Mouse (Mus musculus) layer of hippocampus, adult 18-20 months (tissue): ENCODE results near the gene Gm10799. TPM values are rescaled to one million over a fixed set of nuclear protein-coding genes. Genes with fewer than 3 reads are reported as not detected.
"Not testable (repeated sequence)": the region's sequence is repeated elsewhere in the genome, so short reads cannot be mapped to it uniquely, and the experiment has no call there.

Experiments
- DNase-seq, 2 experiments: peaks; one replicate each; pipeline ENCODE4 v3.0.0; 2022; ENCODE audit warnings: low spot score in 2 of 2
- total RNA-seq, 2 experiments: library from RNA; stranded (reverse); gene quantifications; 2 replicates each; pipeline ENCODE4 v1.2.3; 2021

The Gm10799 gene
- total RNA-seq, 2 experiments from 2014 or later, result not detected

DNA sequence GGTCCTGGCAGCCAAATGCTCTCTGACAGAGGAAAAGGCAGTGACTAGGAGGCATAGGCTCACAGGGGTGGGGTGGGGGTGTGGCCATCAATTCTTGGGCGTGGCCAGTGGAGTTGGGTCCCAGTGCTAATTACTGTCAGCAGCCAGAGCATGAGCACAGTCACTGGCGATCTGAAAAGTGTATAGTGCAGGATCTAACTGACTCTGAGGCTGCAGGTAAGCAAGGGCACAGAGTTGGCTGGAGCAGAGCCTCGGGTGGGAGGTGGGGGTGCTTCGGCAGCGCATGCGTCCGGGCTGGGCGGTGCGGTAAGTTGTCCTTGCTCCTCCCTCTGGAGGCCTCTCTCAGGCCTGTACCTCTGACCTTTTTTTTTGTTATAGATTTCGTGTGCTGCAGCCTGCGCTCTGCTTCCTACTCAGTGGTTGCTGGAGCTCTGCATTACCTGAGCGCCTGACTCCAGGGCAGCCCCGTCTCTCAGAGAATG lies 1.4 kb upstream of the Gm10799 start, which contains the start of gene Cd59b:
Gene Cd59b, plus strand, starts transcription at position 146 of the 482 bp plus-strand sequence.
- DNase-seq, result peak in 1 of 2 experiments; percentile 20

DNA sequence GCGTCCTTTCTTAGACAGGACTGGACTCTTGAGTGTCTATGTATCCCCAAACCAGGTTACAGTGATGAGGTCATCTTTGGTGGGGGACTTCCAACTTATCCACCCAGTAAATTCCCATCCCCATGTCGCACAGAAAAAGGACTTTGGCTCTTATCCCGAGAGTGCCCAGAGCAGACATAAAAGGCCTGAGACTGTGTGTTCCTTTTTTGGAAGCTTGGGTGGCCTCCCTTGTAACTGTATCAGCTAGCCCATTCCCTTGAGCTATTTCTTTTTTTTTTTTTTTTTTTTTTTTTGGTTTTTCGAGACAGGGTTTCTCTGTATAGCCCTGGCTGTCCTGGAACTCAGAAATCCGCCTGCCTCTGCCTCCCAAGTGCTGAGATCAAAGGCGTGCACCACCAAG lies 2.8 kb downstream of the Gm10799 start, which contains the start of gene Gm10912:
Gene Gm10912, plus strand, starts transcription at position 301 of the 400 bp plus-strand sequence.
- DNase-seq, result not testable (repeated sequence)

DNA sequence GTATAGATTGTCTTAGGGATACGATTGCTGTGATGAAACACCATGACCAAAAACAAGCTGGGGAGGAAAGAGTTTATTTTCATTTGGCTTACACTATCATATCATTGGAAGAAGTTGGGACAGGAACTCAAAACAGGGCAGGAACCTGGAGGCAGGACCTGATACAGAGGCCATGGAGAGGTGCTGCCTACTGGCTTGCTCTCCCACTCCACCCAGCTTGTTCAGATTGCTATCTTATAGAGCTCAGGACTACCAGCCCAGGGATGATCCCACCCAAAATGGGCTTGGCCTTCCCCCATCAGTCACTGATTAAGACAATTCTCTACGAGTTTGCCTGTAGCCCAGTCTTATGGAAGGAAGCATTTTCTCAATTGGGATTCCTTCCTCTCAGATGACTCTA lies 4.2 kb downstream of the Gm10799 start:
- no peak for DNase-seq

DNA sequence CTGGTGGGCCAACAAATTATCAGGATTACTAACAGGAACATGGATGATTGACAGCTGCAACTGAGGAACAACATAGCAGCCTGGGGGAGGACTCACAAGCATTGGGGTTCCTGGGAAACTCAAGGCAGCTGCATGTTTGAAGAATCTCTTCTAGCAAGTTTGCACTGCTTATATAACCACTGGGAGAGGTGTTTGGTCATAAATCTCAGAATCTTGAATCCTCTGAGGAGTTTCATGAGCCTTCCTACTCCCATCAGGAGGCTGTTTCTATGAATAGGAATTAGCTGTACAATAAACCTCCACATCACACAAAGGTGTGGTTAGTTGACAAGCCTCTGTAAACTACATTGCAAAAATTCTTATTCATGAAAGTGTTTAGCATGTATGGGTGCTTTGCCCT lies 5.7 kb downstream of the Gm10799 start:
- DNase-seq, result no peak

DNA sequence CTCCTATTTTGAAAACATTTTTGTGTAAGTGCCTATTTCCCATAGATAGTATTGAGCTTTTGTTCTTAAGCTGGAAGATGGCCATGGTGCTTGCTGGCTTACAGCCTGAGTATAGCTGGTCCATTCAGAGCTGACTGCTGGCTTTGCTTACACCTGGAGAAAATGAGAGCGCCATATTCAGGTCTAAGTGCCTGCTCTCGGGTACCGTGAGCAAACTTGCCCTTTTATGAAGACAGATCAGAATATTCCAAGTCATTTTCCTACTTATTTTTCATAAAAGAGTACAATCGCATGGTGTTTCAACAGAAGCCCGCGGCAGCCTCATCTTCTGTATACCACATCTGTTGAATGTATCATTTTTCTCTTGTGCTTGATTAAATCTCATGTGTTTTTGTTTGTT lies 7.4 kb downstream of the Gm10799 start:
- DNase-seq, result no peak

DNA sequence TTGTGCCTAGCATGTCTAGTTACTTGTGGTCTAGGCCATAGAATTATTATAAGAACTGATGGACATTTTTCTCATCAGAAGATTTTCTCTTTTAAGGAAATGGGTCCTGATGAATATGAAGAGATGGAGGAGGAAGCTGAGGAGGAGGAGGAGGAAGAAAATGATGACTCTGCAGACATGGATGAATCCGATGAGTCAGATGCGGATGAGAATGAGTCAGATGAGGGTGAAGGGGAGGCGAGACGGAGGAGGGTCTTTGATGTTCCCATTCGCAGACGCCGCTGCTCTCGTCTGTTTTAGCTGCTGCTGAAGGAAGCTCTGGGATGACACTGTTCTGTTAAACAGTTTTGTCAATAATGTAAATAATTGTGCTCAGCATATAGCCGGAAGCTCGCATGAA lies 8.6 kb downstream of the Gm10799 start:
- no peak for DNase-seq

DNA sequence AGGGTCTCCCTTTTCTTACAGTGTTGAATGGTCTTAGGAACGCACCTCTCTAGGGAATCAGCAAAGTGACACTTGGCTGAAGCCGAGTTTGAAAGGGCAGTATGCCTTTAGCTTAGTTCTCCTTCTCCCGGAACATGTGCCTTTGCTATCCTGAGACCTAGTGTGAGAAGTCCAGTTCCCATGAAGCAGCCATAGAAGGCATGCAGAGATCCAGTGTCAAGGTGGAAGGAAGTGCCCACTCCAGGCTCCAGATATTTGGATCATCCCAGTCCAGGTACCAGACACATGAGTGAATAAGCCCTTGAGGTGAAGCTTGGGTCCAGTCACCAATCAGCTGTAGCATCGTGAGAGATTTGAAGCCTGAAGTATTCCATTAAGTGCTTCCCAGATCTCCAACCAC lies 9.4 kb downstream of the Gm10799 start:
- DNase-seq, result no peak

DNA sequence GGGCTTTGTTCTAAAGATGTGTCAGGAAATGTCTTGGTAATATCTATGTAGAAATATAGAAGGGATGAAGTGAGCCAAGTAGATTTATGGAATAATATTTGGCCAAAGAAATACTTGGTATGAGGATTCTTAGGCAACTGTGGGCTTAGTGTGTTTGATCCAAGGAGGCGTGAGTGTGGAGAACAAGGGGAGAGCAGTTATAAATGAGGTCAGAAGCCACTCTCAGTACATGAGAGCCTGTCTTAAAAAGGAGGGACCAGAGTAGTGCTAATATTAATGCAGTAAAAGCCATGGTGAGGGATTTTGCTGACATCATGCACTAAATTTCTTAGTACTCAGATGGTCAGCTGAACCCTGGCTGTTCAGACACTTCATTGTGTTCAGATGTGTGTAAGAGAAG lies 10.0 kb downstream of the Gm10799 start:
- no peak for DNase-seq

DNA sequence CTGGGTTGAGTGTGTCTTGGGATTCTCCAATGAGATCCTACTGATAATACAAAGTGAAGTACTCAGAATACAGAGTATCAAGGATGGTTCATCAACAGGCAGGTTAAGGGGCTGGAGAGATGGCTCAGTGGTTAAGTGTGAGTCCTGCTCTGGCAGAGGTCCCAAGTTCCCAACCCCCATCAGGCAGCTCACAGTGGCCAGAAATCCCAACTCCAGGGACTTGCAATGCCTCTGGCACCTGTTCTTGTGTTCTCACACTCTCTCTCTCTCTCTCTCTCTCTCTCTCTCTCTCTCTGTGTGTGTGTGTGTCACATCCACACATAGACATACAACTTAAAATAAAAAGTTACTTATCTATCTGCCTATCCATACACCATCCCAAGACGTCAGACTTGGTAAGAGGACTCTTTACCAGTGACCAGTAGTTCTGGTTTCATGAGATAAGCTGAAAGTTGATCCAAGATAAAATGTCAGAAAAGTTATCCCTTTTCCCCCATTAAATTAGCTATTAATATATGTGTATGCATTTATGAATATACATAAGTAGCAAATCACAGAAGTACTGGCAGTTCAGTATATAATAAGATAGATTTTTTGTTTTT lies 23.8 kb downstream of the Gm10799 start:
- no peak for DNase-seq

DNA sequence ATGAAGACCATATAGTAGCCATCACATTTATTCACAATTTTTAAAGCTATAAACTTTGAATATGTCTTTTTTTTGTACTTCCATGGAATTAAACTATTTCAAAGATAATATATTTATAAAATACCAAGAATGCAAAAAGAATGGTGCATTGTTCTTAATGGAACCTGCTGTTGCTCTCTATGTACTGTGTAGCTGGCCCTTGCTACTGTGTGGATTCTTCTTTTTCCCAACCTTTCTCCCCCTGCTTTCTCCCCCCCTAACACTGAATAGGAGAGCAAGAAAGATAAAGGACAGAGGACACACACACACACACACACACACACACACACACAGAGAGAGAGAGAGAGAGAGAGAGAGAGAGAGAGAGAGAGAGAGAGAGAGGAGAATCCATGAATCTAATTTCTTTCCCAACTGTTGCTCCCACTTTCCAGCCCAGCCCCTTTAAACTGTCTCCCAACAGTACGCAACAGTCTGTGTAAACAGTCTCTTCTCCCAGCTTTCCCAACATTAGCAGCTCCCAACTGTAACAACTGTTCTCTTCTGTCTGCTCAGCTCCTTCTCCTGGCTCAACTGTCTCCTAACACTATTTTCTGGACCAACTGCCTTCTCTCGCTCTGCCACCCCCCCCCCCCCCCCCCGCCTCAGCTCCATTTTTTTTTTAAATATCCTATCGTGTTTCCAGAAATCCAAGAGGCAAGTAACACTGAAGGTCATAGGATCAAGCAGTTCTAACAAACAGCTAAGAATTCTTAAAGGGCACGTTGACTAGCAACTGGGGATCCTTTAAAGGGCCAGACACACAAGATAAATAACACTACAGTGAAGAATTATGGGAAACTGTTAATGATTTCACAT lies 24.5 kb downstream of the Gm10799 start:
- DNase-seq, result no peak

DNA sequence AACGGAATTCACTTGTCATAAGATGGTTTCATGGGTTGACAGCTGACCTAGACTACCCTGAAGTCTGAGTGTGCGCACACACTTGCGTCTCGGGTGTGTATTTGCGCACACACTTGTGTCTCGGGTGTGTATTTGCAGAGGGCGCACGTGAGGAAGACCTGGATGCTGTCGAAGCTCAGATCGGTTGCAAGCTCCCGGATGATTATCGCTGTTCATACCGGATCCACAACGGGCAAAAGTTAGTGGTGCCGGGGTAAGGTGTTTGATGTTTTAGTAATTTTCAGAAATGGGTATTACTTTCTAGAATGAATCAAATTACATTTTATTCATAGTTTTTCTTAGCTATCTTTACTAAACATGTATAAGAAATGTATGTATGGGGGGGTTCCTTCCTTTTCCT lies 25.6 kb downstream of the Gm10799 start:
- DNase-seq, result no peak

DNA sequence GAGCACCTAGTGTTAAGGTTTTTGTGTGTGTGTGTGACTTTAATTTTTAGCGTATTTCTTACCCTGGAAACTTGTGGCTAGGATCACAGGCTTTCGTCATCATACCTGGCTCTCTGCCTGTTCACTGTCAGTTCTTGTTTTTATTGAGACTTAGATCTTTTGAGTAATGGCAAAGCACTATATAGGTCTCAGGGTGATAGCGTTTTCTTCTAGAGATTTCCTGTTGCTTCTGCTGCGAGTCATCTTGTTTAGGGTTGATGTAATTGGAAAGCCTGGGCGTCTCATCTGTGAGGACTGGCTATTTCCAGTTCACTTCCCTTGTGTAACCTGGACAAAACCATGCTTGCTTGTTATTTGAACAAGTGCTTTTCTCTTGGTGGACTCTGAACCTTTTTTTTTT lies 26.7 kb downstream of the Gm10799 start:
- no peak for DNase-seq

DNA sequence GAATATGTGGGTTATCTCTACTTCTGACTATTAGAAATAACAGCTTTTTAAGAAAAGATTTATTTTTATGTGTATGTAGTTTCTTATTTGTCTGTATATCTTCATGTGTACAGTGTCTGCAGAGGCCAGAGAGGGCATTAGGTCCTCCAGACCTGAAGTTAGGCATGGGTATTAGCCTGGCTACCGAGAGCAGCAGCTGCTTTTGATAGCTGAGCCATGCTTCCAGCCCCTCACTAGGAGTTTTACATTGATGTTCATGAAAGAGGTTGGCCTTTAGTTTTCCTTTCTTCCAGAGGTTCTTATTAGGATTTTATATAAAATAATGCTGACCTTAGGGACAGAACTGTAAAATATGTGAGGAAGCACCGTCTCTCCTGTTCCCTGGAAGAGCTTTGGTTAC lies 30.1 kb downstream of the Gm10799 start:
- DNase-seq, result no peak

DNA sequence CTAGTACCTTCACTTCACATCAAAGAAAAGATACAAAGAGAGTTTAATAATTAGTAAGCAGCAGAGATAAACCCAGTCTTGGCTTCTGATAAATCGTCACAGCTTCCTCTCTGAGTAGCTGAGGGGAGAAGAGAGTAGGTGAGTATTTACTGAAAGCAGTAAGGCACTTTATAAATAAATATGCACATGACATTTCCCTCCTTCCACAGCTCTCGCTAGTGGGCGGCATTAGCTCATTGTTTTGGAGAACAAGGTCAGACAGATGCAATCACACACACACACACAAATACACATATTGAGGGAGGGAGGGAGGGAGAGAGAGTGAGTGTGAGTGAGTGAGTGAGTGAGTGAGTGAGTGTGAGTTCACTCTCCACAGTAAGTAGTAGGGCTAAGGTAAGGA lies 32.0 kb downstream of the Gm10799 start:
- no peak for DNase-seq

DNA sequence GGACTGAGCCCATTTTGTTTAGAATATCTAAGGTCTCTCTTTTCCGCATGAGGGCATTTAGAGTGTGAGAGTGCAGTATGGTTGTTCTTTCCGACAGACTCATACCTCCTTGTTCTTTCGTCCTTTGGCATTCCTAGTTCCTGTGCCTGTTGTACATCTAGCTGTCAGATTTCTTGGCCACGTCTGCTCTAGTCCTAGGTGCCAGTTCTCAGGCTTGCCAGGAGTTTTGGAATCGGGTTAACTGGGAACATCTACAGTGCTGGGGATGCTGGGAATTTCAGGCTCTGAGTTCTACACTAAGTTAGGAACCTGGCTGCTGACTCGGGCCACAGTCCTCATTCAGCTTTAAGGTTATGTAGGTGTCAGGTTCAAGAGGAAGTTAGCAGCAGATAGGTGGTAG lies 32.8 kb downstream of the Gm10799 start:
- no peak for DNase-seq

DNA sequence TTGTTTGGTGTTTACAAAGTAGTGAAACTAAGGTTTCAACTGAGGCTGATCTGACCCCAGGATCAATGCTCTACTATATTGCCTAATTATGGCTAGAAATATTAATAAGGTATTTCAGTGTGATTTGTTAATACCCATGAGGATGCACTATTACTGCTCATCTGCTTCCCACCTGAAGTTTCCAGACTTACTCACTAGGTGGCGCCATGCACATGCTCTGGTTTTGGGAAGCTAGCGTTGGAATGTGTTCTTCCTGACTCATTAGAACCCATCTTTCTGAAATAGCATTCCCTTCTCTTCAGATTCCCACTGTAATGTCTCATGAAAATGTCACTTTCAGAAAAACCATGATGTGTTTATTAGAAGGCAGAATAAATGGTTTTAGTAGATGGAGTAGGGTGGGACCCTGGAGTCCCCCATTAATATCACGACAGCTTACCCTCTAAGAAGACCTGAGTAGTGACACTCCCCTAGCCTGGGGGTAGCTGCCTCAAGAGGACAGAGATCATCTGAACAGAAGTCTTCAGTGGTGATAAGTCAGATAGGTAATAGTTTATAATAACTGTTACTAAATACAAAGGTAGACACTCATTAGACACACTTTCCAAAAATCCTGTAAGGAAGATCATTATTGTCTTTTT lies 33.4 kb downstream of the Gm10799 start:
- peak; percentile 64 to 86 for DNase-seq

DNA sequence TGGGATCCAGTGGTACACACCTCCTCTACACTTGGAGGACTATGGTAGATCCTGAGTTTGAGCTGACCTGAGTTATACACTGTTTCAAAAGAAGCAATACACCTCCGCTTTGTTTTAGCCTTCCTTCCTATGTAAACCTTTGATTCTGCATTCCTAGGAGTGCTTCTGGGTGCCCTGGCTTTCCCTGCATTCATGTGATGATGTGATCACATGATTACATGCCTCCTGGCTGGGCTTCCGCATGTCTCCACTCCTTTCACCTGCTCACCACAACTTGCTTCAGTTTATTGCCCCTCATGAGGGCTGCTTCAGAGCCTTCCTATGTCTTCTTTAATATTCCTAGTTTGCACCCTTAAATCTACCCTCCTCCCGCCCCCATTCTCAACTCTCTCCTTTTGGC lies 36.3 kb downstream of the Gm10799 start:
- no peak for DNase-seq

DNA sequence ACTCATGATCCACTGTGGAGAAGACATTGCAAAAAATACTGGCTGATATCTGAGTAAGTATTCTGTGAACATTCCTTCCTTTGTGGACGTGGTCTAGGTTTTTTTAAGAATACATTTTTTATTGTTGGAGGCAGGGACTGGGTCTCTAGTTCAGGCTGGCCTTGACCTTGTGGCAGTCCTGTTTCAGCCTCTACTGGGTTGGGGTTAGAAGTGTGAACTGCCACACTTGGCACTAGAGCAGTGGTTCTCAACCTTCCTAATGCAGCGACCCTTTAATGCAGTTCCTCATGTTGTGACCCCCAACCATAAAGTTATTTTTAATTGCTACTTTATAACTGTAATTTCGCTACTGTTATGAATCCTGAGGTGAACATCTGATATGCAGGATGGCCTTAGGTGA lies 38.0 kb downstream of the Gm10799 start:
- DNase-seq, result no peak

DNA sequence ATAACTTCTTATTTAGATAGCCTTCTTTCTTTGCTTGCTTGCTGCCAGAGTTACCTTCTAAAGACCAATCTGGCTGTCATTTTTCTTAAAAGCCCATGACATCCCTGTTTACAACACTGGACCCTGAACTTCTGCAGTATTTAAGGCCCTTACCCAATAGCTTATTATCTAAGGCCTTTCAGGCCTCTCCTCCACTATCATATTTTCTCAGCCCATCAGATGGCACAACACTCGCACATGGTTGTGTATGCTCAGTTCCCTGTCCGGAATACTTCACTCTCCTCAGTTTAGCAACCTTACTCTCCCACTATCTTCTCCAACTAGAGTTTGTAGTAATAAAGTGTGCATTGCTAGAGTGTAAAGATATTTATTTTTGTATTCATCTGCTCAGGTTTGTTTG lies 39.3 kb downstream of the Gm10799 start:
- no peak for DNase-seq

DNA sequence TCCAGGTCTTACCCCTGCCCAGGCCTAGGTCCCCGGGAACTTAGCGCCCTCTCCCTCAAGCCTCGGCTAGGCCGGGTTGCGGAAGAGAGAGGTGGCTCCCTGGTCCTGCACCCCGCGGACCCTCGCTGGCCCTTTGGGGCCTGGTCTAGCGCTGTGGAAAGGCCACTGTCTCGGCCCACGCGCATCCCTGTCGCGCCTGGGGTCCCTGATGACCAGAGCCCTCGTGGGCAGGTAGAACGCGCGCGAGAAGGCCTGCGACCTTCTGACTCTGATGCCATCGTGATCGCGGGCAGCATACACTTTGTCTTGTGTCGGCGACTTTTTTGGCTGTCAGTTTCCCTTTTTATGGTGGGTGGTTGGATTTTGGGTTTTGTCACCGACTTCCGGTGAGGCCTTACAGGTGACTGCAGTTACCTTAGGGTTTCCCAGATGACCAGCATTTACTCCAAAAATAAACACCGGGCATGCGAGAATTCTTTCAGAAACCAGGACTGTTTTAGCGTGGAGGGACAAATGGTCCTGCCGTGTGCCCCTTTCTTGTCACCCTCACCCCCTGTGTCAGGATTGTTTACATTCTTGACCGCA lies 40.1 kb downstream of the Gm10799 start, which contains the start of gene 4931422A03Rik:
Gene 4931422A03Rik, minus strand, starts transcription at position 223 of the 585 bp plus-strand sequence.
- DNase-seq, result no peak

DNA sequence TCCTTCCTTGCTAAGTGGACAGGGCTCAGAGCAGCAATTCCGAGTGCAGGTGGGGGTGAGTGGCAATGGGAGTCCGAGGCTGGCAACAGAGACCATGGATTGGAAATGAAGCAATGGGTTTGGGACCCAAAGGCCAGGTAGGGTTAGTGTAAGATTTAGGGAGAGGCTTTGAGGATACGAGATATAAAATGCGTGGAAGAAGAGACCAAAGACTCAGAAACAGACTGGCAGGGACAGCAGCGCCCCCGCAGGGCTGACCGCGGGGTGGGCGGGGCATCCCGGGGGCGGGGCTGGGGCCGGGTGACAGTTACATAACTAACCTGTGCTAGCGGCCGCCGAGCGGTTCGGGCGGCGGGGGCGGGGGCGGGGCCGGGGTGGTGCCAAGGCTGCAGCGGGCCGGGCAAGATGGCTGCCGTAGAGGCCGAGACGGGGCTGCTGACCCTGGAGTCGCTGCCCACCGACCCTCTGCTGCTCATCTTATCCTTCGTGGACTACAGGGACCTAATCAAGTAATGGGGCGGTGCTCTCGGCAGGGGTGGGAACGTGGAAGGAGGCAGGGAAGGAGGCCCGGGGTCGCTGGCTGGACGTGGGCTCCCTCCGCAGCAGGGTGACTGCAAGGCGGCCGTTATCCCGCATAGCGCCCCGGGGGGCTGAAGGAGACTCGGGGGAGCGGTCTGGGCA lies 40.8 kb downstream of the Gm10799 start, which contains the start of gene Fbxo3:
Gene Fbxo3, plus strand, starts transcription at position 264 of the 681 bp plus-strand sequence.
- DNase-seq, result peak; percentile 58 to 82
